Mouse (Mus musculus): Measurements from ENCODE around the gene Gm10073.

DNA sequence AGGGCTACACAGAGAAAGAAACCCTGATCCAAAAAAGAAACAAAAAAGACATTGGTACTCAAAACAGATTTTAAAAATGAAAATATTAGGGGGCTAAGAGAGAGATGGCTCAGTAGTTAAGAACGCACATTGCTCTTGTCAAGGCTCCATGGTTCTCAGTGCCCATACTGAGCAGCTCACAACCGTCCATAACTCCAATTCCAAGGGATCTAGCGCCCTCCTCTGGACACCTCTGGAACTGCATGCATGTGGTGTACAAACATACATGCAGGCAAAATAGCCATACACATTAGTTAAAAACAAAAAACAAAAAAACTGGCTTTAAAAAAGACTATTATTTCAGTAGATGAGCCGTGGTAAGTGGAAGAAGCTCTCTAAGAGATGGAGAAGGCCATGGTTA, 42.7 kb downstream of the Gm10073 start:
- TF ChIP-seq CTCF (IDR thresholded peaks at IDR 0.05; ENCODE audit: low read depth) (peak; percentile 56), EP300 (IDR thresholded peaks at IDR 0.05; ENCODE audit: low read depth) (no peak)
